Mouse (Mus musculus): Measurements from ENCODE around the gene Ino80e. TPM values are rescaled to one million over a fixed set of nuclear protein-coding genes. Genes with fewer than 3 reads are reported as not detected.
A peak's percentile ranks its signal among the peaks of the same experiment; 100 is the strongest.

Gene Ino80e
- polyA plus RNA-seq, 1 experiment from 2014 or later: 78.2 TPM

DNA sequence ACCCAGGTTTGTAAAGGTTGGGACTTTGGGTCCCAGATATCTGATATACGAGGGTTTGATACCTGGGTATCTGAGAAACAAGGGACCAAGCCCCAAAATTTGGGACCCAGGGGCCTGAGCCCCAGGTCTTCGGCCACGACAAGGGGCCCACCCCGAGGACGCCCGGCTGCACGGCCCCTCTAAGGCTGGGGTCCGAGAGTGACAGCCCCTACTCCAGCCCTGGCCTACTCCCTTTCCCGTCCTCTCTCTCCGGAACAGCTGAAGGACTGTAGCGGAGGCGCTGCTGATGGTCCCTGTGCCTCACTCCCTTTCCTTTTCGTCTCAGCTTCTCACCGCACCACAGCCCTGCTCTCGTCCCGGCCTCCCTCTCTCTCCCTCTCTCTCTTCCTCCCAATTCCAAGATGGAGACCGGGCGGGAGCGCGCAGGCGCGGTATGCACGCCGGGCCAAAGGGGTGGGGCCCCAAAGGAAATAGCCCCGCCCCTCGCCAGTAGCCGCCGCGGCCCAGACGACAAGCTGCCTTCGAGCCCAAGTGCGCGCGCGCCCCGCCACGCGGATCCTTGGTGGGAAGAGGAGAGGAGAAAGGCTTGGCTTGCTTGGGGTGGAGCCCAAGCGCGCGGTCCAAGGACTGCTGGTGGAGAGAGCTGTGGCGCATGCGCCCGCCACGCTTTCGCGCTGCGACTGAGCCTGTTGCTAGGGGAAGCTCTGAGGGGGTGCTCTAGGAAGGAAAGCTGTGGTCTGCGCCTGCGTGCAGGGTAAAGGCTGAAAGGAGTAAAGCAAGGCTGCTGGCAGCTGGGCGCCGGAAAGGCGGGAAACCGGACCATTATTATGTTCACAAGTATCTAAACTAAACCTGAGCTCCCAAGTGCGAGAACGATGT lies 22.3 kb upstream of the Ino80e start, which contains the start of gene Taok2:
TSS of gene Taok2 (minus strand) at position 418 of the 879 bp plus-strand sequence.
- under 1% methylated on average over 56 of the region's 56 CpGs for WGBS
- Histone ChIP-seq H3K9me3 (ENCODE audit: control insufficient read depth, low read depth, low read length) (no peaks in the 10 kb centered on the region), H3K27ac (ENCODE audit: low read length) (peak within 1 kb of the TSS; percentile 87), H3K9ac (replicated peaks; ENCODE audit: low read depth, low read length) (peak within 1 kb of the TSS; percentile 75), H3K4me3 (ENCODE audit: low read depth, low read length) (peak within 1 kb of the TSS; percentile 59), H3K36me3 (ENCODE audit: control insufficient read depth, insufficient read depth, low read length) (peaks cover 9% of the 10 kb centered on the region; the same call in 1 of the 2 replicates), H3K27me3 (ENCODE audit: control insufficient read depth, insufficient read depth, low read length) (no peaks in the 10 kb centered on the region), H3K4me1 (ENCODE audit: control insufficient read depth, insufficient read depth, low read length) (peaks cover 22% of the 10 kb centered on the region), H3K4me2 (replicated peaks; ENCODE audit: low read depth, low read length) (peak within 1 kb of the TSS; percentile 93)
- peak; percentile 97 for ATAC-seq (ENCODE audit: insufficient number of reproducible peaks, insufficient read depth, low FRiP score, low read depth)

GRCm38 (mm10) chr7:126883731-126884181 lies 21.6 kb upstream of the Ino80e start:
- peaks cover 17% of the 10 kb centered on the region for H3K36me3 ChIP-seq (ENCODE audit: control insufficient read depth, insufficient read depth, low read length)
- peak overlapping the region; percentile 87; the same call in 1 of the 2 replicates for H3K27ac ChIP-seq (ENCODE audit: low read length)
- no peaks in the 10 kb centered on the region for H3K27me3 ChIP-seq (ENCODE audit: control insufficient read depth, insufficient read depth, low read length)
- WGBS: 1% methylated on average over 15 of the region's 15 CpGs
- no peaks in the 10 kb centered on the region for H3K9me3 ChIP-seq (ENCODE audit: control insufficient read depth, low read depth, low read length)
- ATAC-seq (ENCODE audit: insufficient number of reproducible peaks, insufficient read depth, low FRiP score, low read depth): no peak
- H3K4me2 ChIP-seq (replicated peaks; ENCODE audit: low read depth, low read length): peak overlapping the region; percentile 93
- peak overlapping the region; percentile 75 for H3K9ac ChIP-seq (replicated peaks; ENCODE audit: low read depth, low read length)
- peak overlapping the region; percentile 59 for H3K4me3 ChIP-seq (ENCODE audit: low read depth, low read length)
- H3K4me1 ChIP-seq (ENCODE audit: control insufficient read depth, insufficient read depth, low read length): peaks cover 22% of the 10 kb centered on the region

DNA sequence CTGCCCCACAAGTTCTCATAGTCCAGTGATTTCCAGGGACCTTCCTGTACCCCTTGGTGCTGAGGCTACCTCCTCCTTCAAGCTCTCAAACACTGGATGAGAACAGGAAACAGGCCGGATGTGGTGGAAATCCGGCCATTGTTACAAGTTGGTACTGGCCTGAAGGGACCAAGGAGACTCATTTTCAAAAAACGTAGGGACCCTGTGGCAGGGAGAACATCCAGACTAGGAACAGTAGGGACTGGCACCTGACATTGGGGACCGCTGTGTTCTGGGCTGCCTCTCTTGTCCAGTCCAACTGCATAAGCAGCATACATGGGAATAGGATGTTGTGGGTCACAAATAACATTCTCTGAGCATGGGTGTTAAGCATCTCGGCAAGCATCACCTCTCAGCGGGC lies 18.9 kb upstream of the Ino80e start:
- no peak overlapping the region for H3K4me3 ChIP-seq (ENCODE audit: low read depth, low read length)
- H3K9me3 ChIP-seq (ENCODE audit: control insufficient read depth, low read depth, low read length): no peaks in the 10 kb centered on the region
- H3K36me3 ChIP-seq (ENCODE audit: control insufficient read depth, insufficient read depth, low read length): peaks cover 40% of the 10 kb centered on the region
- no peaks in the 10 kb centered on the region for H3K27me3 ChIP-seq (ENCODE audit: control insufficient read depth, insufficient read depth, low read length)
- H3K27ac ChIP-seq (ENCODE audit: low read length): no peak overlapping the region
- WGBS: 77% methylated on average over 6 of the region's 6 CpGs
- H3K4me1 ChIP-seq (ENCODE audit: control insufficient read depth, insufficient read depth, low read length): peaks cover 22% of the 10 kb centered on the region
- ATAC-seq (ENCODE audit: insufficient number of reproducible peaks, insufficient read depth, low FRiP score, low read depth): no peak
- no peak overlapping the region for H3K9ac ChIP-seq (replicated peaks; ENCODE audit: low read depth, low read length)
- no peak overlapping the region for H3K4me2 ChIP-seq (replicated peaks; ENCODE audit: low read depth, low read length)

DNA sequence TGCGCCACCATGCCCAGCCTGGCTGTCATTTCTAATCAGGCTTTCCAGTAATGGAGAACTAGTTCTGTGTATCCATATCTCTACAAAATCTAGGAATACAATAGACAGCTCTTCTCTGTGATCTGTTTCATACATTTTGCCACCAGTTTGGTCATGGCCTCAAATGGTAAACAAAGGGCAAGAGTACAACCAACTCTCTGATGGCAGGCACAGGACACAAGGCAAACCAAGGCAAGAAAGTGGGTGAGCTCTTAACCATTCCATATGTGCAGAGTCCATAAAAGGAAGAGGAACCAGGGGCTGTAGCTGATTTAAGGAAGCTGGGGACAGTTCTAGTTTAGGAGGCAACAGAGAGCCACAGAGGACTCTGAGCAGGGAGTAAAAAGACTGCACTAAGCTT lies 15.1 kb upstream of the Ino80e start:
- WGBS: 97% methylated on average over 1 of the region's 1 CpGs
- Histone ChIP-seq H3K27ac (ENCODE audit: low read length) (no peak overlapping the region), H3K9ac (replicated peaks; ENCODE audit: low read depth, low read length) (no peak overlapping the region), H3K27me3 (ENCODE audit: control insufficient read depth, insufficient read depth, low read length) (no peaks in the 10 kb centered on the region), H3K4me3 (ENCODE audit: low read depth, low read length) (no peak overlapping the region), H3K36me3 (ENCODE audit: control insufficient read depth, insufficient read depth, low read length) (peaks cover 78% of the 10 kb centered on the region), H3K4me2 (replicated peaks; ENCODE audit: low read depth, low read length) (no peak overlapping the region), H3K9me3 (ENCODE audit: control insufficient read depth, low read depth, low read length) (no peaks in the 10 kb centered on the region), H3K4me1 (ENCODE audit: control insufficient read depth, insufficient read depth, low read length) (peaks cover 9% of the 10 kb centered on the region)
- no peak for ATAC-seq (ENCODE audit: insufficient number of reproducible peaks, insufficient read depth, low FRiP score, low read depth)

DNA sequence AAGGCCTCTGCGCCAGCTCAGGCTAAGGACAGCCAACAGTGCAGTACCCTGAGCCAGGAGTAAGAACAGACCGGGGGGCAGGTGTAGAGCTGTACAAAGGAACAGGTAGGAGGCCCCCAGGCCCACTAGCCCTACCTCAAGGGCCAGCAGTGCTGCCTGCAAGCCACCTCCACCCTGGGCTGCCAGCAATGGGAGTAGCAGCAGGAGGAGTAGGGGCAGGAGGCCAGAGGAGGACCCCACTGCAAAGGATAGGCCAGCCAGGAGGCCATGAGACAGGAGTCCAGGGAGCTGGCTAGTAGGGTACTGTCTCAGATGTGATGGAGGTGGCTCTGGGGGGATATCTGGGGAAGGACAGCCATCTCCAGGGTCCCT lies 8.3 kb upstream of the Ino80e start:
- Histone ChIP-seq H3K27me3 (ENCODE audit: control insufficient read depth, insufficient read depth, low read length) (no peaks in the 10 kb centered on the region), H3K27ac (ENCODE audit: low read length) (no peak overlapping the region), H3K9me3 (ENCODE audit: control insufficient read depth, low read depth, low read length) (no peaks in the 10 kb centered on the region), H3K4me2 (replicated peaks; ENCODE audit: low read depth, low read length) (no peak overlapping the region), H3K36me3 (ENCODE audit: control insufficient read depth, insufficient read depth, low read length) (peaks cover 91% of the 10 kb centered on the region), H3K4me3 (ENCODE audit: low read depth, low read length) (no peak overlapping the region), H3K4me1 (ENCODE audit: control insufficient read depth, insufficient read depth, low read length) (no peaks in the 10 kb centered on the region), H3K9ac (replicated peaks; ENCODE audit: low read depth, low read length) (no peak overlapping the region)
- no peak for ATAC-seq (ENCODE audit: insufficient number of reproducible peaks, insufficient read depth, low FRiP score, low read depth)
- WGBS: 91% methylated on average over 2 of the region's 2 CpGs

DNA sequence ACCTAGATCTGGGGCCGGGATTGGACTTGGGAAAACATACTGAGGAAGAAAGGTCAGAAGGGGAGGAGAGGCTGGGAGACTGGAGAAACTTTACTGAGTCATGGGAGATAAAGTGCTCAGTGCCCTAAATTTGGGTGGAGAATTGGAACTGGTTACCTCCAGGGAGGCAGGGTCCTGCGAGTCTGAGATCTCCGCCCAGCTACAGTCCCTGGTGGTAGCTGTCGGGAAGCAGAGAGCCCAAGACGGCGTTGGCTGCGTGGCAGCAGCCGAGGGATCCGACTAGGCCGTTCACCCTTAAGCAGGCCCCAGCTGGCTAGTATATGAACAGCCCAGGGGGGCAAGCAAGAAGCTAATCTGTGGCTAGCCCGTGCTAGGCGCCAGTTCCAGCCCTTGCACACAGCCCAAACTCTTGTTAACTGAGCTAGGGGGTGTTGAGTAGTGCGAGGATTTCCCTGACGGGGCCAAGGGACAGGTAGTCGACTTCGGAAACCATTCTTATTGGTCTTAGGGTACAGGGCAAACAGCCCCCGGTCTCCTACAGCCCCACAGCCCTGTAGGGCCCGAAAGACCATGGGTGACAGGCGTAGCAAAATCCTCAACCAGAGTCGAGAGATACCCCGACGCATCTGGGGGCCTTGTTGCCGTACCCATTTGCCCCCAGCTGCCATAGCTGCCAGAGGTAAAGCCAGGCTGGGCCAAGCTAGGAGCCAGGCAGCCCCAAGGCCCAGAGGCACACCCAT lies 7.8 kb upstream of the Ino80e start:
- Histone ChIP-seq H3K27ac (ENCODE audit: low read length) (no peak overlapping the region), H3K36me3 (ENCODE audit: control insufficient read depth, insufficient read depth, low read length) (peaks cover 91% of the 10 kb centered on the region), H3K4me3 (ENCODE audit: low read depth, low read length) (no peak overlapping the region), H3K4me2 (replicated peaks; ENCODE audit: low read depth, low read length) (no peak overlapping the region), H3K9me3 (ENCODE audit: control insufficient read depth, low read depth, low read length) (no peaks in the 10 kb centered on the region), H3K27me3 (ENCODE audit: control insufficient read depth, insufficient read depth, low read length) (no peaks in the 10 kb centered on the region), H3K4me1 (ENCODE audit: control insufficient read depth, insufficient read depth, low read length) (no peaks in the 10 kb centered on the region), H3K9ac (replicated peaks; ENCODE audit: low read depth, low read length) (no peak overlapping the region)
- ATAC-seq (ENCODE audit: insufficient number of reproducible peaks, insufficient read depth, low FRiP score, low read depth): no peak
- 90% methylated on average over 23 of the region's 23 CpGs for WGBS

- no peak for ATAC-seq (ENCODE audit: insufficient number of reproducible peaks, insufficient read depth, low FRiP score, low read depth)
- Histone ChIP-seq H3K9me3 (ENCODE audit: control insufficient read depth, low read depth, low read length) (no peaks in the 10 kb centered on the region), H3K36me3 (ENCODE audit: control insufficient read depth, insufficient read depth, low read length) (peaks cover 80% of the 10 kb centered on the region), H3K4me3 (ENCODE audit: low read depth, low read length) (no peak overlapping the region), H3K4me2 (replicated peaks; ENCODE audit: low read depth, low read length) (no peak overlapping the region), H3K27ac (ENCODE audit: low read length) (no peak overlapping the region), H3K27me3 (ENCODE audit: control insufficient read depth, insufficient read depth, low read length) (no peaks in the 10 kb centered on the region), H3K9ac (replicated peaks; ENCODE audit: low read depth, low read length) (no peak overlapping the region), H3K4me1 (ENCODE audit: control insufficient read depth, insufficient read depth, low read length) (peaks cover 15% of the 10 kb centered on the region)
- 85% methylated on average over 12 of the region's 12 CpGs for WGBS
Observed at GRCm38 (mm10) chr7:126868003-126868402, 5.8 kb upstream of the Ino80e start.

DNA sequence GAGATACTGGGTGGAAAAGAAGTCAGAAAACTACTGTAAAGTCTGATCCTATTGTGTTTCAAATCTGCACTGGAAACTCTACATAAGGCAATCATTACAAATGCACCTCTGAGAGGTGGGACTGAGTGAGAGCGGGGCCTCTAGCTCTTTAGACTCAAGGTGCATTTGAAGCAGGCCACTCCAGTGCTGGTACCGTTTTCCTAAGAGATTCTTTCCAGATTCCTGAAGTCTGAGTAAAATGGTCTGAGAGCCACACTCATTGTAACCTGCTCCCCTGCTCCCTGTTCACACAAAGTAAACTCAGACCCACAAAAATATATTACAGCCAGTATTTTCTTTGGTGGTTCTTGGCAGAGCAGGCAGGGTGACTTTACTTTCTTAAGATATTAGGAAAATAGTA lies 5.4 kb upstream of the Ino80e start:
- H3K27me3 ChIP-seq (ENCODE audit: control insufficient read depth, insufficient read depth, low read length): no peaks in the 10 kb centered on the region
- H3K4me1 ChIP-seq (ENCODE audit: control insufficient read depth, insufficient read depth, low read length): peaks cover 18% of the 10 kb centered on the region
- no peak overlapping the region for H3K9ac ChIP-seq (replicated peaks; ENCODE audit: low read depth, low read length)
- no peak overlapping the region for H3K27ac ChIP-seq (ENCODE audit: low read length)
- peaks cover 75% of the 10 kb centered on the region for H3K36me3 ChIP-seq (ENCODE audit: control insufficient read depth, insufficient read depth, low read length)
- ATAC-seq (ENCODE audit: insufficient number of reproducible peaks, insufficient read depth, low FRiP score, low read depth): no peak
- H3K9me3 ChIP-seq (ENCODE audit: control insufficient read depth, low read depth, low read length): no peaks in the 10 kb centered on the region
- H3K4me3 ChIP-seq (ENCODE audit: low read depth, low read length): no peak overlapping the region
- no peak overlapping the region for H3K4me2 ChIP-seq (replicated peaks; ENCODE audit: low read depth, low read length)
- 87% methylated on average over 2 of the region's 2 CpGs for WGBS

All from stomach, embryonic 14.5 days (tissue).